Mouse (Mus musculus): Measurements from ENCODE around the gene Nadk. TPM values are rescaled to one million over a fixed set of nuclear protein-coding genes. Genes with fewer than 3 reads are reported as not detected.

The Nadk gene
- polyA plus RNA-seq, 1 experiment: 75.3 TPM

DNA sequence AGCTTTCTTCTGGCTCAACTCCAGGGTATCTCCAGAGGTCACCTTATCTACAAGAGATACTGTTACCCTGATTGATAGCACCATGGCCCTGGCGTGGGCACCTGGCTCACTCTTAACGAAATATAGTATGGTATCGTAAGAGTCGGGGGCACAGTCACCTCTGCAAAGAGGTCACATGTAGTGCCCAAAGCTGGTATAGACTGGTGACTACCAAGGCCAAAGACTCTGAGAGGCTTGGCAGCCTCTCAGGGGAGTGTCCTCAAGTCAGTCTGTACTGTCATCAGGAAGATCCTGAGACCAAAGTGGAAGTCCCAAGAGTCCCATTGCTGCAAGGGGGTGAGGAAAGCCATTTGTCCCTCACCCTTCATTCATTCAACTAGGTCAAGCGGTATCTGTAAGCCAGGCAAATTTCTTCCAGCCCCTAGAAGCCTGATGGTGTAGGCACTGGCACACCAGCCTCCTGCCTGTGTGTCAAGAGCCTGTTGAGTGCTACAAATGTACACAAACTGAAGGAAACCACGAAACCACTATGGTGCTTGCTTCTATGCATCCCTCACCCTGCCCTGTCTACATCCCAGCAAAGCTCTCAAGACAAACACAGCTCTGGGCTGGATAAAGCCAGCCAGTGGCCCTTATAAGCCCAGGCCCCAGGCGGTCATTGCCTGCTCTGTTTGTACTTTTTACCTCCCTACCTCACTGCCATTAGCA, 29.0 kb downstream of the Nadk start:
- H3K4me1 ChIP-seq (ENCODE audit: control insufficient read depth, insufficient read depth, insufficient read length): no peaks in the 10 kb centered on the region
- no peak overlapping the region for H3K4me3 ChIP-seq (ENCODE audit: extremely low read depth, insufficient read depth, insufficient read length)
- TF ChIP-seq POLR2A (IDR thresholded peaks at IDR 0.05; ENCODE audit: low read depth, low read length): no peak
- TF ChIP-seq CTCF (IDR thresholded peaks at IDR 0.05; ENCODE audit: extremely low read depth, insufficient read depth, insufficient read length, insufficient replicate concordance): no peak
- H3K27me3 ChIP-seq (ENCODE audit: control insufficient read depth, insufficient read depth, low read length): no peaks in the 10 kb centered on the region
- DNase-seq (ENCODE audit: low read depth in 1 of 2, low spot score in 2 of 2): no peak
- peaks cover 24% of the 10 kb centered on the region for H3K36me3 ChIP-seq (ENCODE audit: control insufficient read depth, insufficient read depth, low read length)
- WGBS: 75% methylated on average over 7 of the region's 7 CpGs
- H3K27ac ChIP-seq (ENCODE audit: insufficient read depth, low read length): no peak overlapping the region

GRCm38 (mm10) chr4:155593780-155594179, 31.6 kb downstream of the Nadk start:
- Histone ChIP-seq H3K4me3 (ENCODE audit: extremely low read depth, insufficient read depth, insufficient read length) (no peak overlapping the region), H3K27ac (ENCODE audit: insufficient read depth, low read length) (no peak overlapping the region), H3K27me3 (ENCODE audit: control insufficient read depth, insufficient read depth, low read length) (no peaks in the 10 kb centered on the region), H3K36me3 (ENCODE audit: control insufficient read depth, insufficient read depth, low read length) (peaks cover 7% of the 10 kb centered on the region), H3K4me1 (ENCODE audit: control insufficient read depth, insufficient read depth, insufficient read length) (no peaks in the 10 kb centered on the region)
- DNase-seq (ENCODE audit: low read depth in 1 of 2, low spot score in 2 of 2): no peak
- 59% methylated on average over 1 of the region's 1 CpGs for WGBS
- TF ChIP-seq CTCF (IDR thresholded peaks at IDR 0.05; ENCODE audit: extremely low read depth, insufficient read depth, insufficient read length, insufficient replicate concordance) (no peak), POLR2A (IDR thresholded peaks at IDR 0.05; ENCODE audit: low read depth, low read length) (no peak)

- WGBS: 75% methylated on average over 3 of the region's 3 CpGs
- Histone ChIP-seq H3K27me3 (ENCODE audit: control insufficient read depth, insufficient read depth, low read length) (no peaks in the 10 kb centered on the region), H3K4me3 (ENCODE audit: extremely low read depth, insufficient read depth, insufficient read length) (no peak overlapping the region), H3K36me3 (ENCODE audit: control insufficient read depth, insufficient read depth, low read length) (no peaks in the 10 kb centered on the region), H3K27ac (ENCODE audit: insufficient read depth, low read length) (no peak overlapping the region), H3K4me1 (ENCODE audit: control insufficient read depth, insufficient read depth, insufficient read length) (no peaks in the 10 kb centered on the region)
- DNase-seq (ENCODE audit: low read depth in 1 of 2, low spot score in 2 of 2): no peak
- TF ChIP-seq CTCF (IDR thresholded peaks at IDR 0.05; ENCODE audit: extremely low read depth, insufficient read depth, insufficient read length, insufficient replicate concordance) (no peak), POLR2A (IDR thresholded peaks at IDR 0.05; ENCODE audit: low read depth, low read length) (no peak)
Measured at GRCm38 (mm10) chr4:155595777-155596176, 33.6 kb downstream of the Nadk start.

GRCm38 (mm10) chr4:155596606-155597005, 34.4 kb downstream of the Nadk start:
- Histone ChIP-seq H3K36me3 (ENCODE audit: control insufficient read depth, insufficient read depth, low read length) (no peaks in the 10 kb centered on the region), H3K27ac (ENCODE audit: insufficient read depth, low read length) (no peak overlapping the region), H3K4me3 (ENCODE audit: extremely low read depth, insufficient read depth, insufficient read length) (no peak overlapping the region), H3K4me1 (ENCODE audit: control insufficient read depth, insufficient read depth, insufficient read length) (no peaks in the 10 kb centered on the region), H3K27me3 (ENCODE audit: control insufficient read depth, insufficient read depth, low read length) (no peaks in the 10 kb centered on the region)
- TF ChIP-seq CTCF (IDR thresholded peaks at IDR 0.05; ENCODE audit: extremely low read depth, insufficient read depth, insufficient read length, insufficient replicate concordance) (no peak), POLR2A (IDR thresholded peaks at IDR 0.05; ENCODE audit: low read depth, low read length) (no peak)
- 37% methylated on average over 5 of the region's 5 CpGs for WGBS
- no peak for DNase-seq (ENCODE audit: low read depth in 1 of 2, low spot score in 2 of 2)

DNA sequence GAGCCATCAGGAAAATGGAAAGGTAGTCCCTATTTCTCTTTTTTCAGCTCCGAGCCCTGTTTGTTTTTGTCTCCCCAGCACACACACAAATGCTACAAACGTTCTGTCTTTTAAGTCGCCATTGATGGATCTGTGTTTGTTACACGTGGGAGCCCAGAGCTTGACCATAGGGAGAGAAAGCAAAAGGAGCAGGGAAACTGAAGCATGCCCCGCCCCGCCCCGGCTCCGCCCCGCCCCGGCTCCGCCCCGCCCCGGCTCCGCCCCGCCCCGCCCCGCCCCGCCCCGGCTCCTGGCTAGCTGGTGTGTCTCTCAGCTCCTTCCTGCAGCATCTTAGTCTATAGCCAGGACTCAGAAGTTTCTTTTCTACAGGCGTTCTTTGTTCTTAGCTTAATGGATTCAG, 36.4 kb downstream of the Nadk start:
- no peaks in the 10 kb centered on the region for H3K27me3 ChIP-seq (ENCODE audit: control insufficient read depth, insufficient read depth, low read length)
- WGBS: 53% methylated on average over 20 of the region's 20 CpGs
- no peaks in the 10 kb centered on the region for H3K36me3 ChIP-seq (ENCODE audit: control insufficient read depth, insufficient read depth, low read length)
- H3K4me3 ChIP-seq (ENCODE audit: extremely low read depth, insufficient read depth, insufficient read length): no peak overlapping the region
- no peak overlapping the region for H3K27ac ChIP-seq (ENCODE audit: insufficient read depth, low read length)
- TF ChIP-seq CTCF (IDR thresholded peaks at IDR 0.05; ENCODE audit: extremely low read depth, insufficient read depth, insufficient read length, insufficient replicate concordance): no peak
- no peak for TF ChIP-seq POLR2A (IDR thresholded peaks at IDR 0.05; ENCODE audit: low read depth, low read length)
- DNase-seq (ENCODE audit: low read depth in 1 of 2, low spot score in 2 of 2): no peak
- no peaks in the 10 kb centered on the region for H3K4me1 ChIP-seq (ENCODE audit: control insufficient read depth, insufficient read depth, insufficient read length)

GRCm38 (mm10) chr4:155599901-155600825, 38.0 kb downstream of the Nadk start:
- 54% methylated on average over 11 of the region's 11 CpGs for WGBS
- Histone ChIP-seq H3K27ac (ENCODE audit: insufficient read depth, low read length) (no peak overlapping the region), H3K4me3 (ENCODE audit: extremely low read depth, insufficient read depth, insufficient read length) (no peak overlapping the region), H3K4me1 (ENCODE audit: control insufficient read depth, insufficient read depth, insufficient read length) (no peaks in the 10 kb centered on the region), H3K27me3 (ENCODE audit: control insufficient read depth, insufficient read depth, low read length) (no peaks in the 10 kb centered on the region), H3K36me3 (ENCODE audit: control insufficient read depth, insufficient read depth, low read length) (no peaks in the 10 kb centered on the region)
- no peak for TF ChIP-seq CTCF (IDR thresholded peaks at IDR 0.05; ENCODE audit: extremely low read depth, insufficient read depth, insufficient read length, insufficient replicate concordance)
- TF ChIP-seq POLR2A (IDR thresholded peaks at IDR 0.05; ENCODE audit: low read depth, low read length): no peak
- no peak for DNase-seq (ENCODE audit: low read depth in 1 of 2, low spot score in 2 of 2)
